ENCODE assay signal across 8 mouse cellular contexts in genomic region chr6:125071896-125072279, GRCm38 (mm10). TPM values are rescaled to one million over a fixed set of nuclear protein-coding genes. Genes with fewer than 3 reads are reported as not detected.
A peak's percentile ranks its signal among the peaks of the same experiment; 100 is the strongest.
DNase-seq lines count a peak whose midpoint lies in the region; ATAC-seq and TF ChIP-seq lines count a peak whose summit lies in the region.

No protein-coding gene starts in this region.

- H3K27me3 ChIP-seq in heart, embryonic 15.5 days, result no peaks in the 10 kb centered on the region
- H3K27me3 ChIP-seq in E14TG2a.4 (ENCODE audit: insufficient read depth, low read length), result no peaks in the 10 kb centered on the region
- H3K27me3 ChIP-seq in hindbrain, embryonic 10.5 days (ENCODE audit: insufficient read depth, poor library complexity, severe bottlenecking), result no peaks in the 10 kb centered on the region
- H3K27me3 ChIP-seq in limb, embryonic 15.5 days, result no peaks in the 10 kb centered on the region

- no peaks in the 10 kb centered on the region for H3K36me3 ChIP-seq in heart, embryonic 15.5 days
- H3K36me3 ChIP-seq in E14TG2a.4 (ENCODE audit: insufficient read depth, low read length), result peaks cover 7% of the 10 kb centered on the region
- no peaks in the 10 kb centered on the region for H3K36me3 ChIP-seq in hindbrain, embryonic 10.5 days
- H3K36me3 ChIP-seq in limb, embryonic 15.5 days, result no peaks in the 10 kb centered on the region

- no peak for ATAC-seq in heart, embryonic 15.5 days (replicated peaks; ENCODE audit: insufficient number of reproducible peaks, insufficient read depth, low FRiP score, low read depth)
- ATAC-seq in limb, embryonic 15.5 days (ENCODE audit: insufficient number of reproducible peaks, low FRiP score, low TSS enrichment, low read depth), result peak; percentile 45

- H3K4me2 ChIP-seq in heart, embryonic 15.5 days, result peak overlapping the region; percentile 13; the same call in 1 of the 2 replicates
- H3K4me2 ChIP-seq in limb, embryonic 15.5 days, result no peak overlapping the region

- DNase-seq in heart, adult 8-10 months (ENCODE audit: low spot score), result no peak
- peak; percentile 88 to 90 for DNase-seq in cerebellum, adult 18-20 months
- DNase-seq in hindbrain, embryonic 10.5 days (ENCODE audit: low spot score), result no peak
- peak; percentile 64 for DNase-seq in right cerebral cortex, postnatal 25 days
- DNase-seq in gastrocnemius, postnatal 25 days, result no peak

- peaks cover 12% of the 10 kb centered on the region for H3K4me1 ChIP-seq in heart, embryonic 15.5 days (replicated peaks)
- peaks cover 68% of the 10 kb centered on the region for H3K4me1 ChIP-seq in E14TG2a.4 (replicated peaks; ENCODE audit: low read depth, low read length)
- peaks cover 9% of the 10 kb centered on the region for H3K4me1 ChIP-seq in hindbrain, embryonic 10.5 days (replicated peaks)
- peaks cover 15% of the 10 kb centered on the region for H3K4me1 ChIP-seq in limb, embryonic 15.5 days

- no peaks in the 10 kb centered on the region for H3K9me3 ChIP-seq in heart, embryonic 15.5 days (replicated peaks)
- H3K9me3 ChIP-seq in E14TG2a.4 (ENCODE audit: low read length), result no peaks in the 10 kb centered on the region
- no peaks in the 10 kb centered on the region for H3K9me3 ChIP-seq in hindbrain, embryonic 10.5 days
- no peaks in the 10 kb centered on the region for H3K9me3 ChIP-seq in limb, embryonic 15.5 days

- TF ChIP-seq CTCF in E14TG2a.4 (conservative IDR thresholded peaks at IDR 0.05; ENCODE audit: low read length), result no peak

- H3K27ac ChIP-seq in heart, embryonic 15.5 days, result peak overlapping the region; percentile 27
- peak overlapping the region; percentile 80 for H3K27ac ChIP-seq in hindbrain, embryonic 10.5 days
- H3K27ac ChIP-seq in limb, embryonic 15.5 days, result peak overlapping the region; percentile 86

- 18% methylated on average over 2 of the region's 2 CpGs for WGBS in heart, embryonic 15.5 days
- 24% methylated on average over 2 of the region's 2 CpGs for whole genome bisulfite sequencing in hindbrain, embryonic 10.5 days
- 10% methylated on average over 2 of the region's 2 CpGs for WGBS in limb, embryonic 15.5 days

- no peak overlapping the region for H3K4me3 ChIP-seq in heart, embryonic 15.5 days
- H3K4me3 ChIP-seq in E14TG2a.4 (replicated peaks; ENCODE audit: low read length), result peak overlapping the region; percentile 71
- no peak overlapping the region for H3K4me3 ChIP-seq in hindbrain, embryonic 10.5 days
- H3K4me3 ChIP-seq in limb, embryonic 15.5 days, result no peak overlapping the region

- H3K9ac ChIP-seq in heart, embryonic 15.5 days, result no peak overlapping the region
- H3K9ac ChIP-seq in limb, embryonic 15.5 days, result no peak overlapping the region

RNA-seq across cellular contexts. Expression of gene Lpar5, which starts 4.2 kb away (rescaled TPM):
- polyA plus RNA-seq in heart, embryonic 15.5 days (2015; fragmentation: Nextera tagmentation; extraction: Ambion mirVana), result 0.35 and 0.90 TPM in 2 replicates
- total RNA-seq in heart, adult 8-10 months (2022), result 1 to 10 TPM in 1 of 4 experiments, not detected in 3; 1.6 TPM
- polyA plus RNA-seq in hindbrain, embryonic 10.5 days (2016; fragmentation: Nextera tagmentation; extraction: Ambion mirVana), result 0.10 TPM in 1 of 2 replicates, not detected in the other
- 6.5 and 6.6 TPM in 2 replicates for polyA plus RNA-seq in limb, embryonic 15.5 days (2015; fragmentation: Nextera tagmentation; extraction: Ambion mirVana)
- total RNA-seq in gastrocnemius, postnatal 25 days (2021), result not detected

RNA-seq across cellular contexts. Expression of gene Acrbp, which starts 22.4 kb away (rescaled TPM):
- polyA plus RNA-seq in heart, embryonic 15.5 days (2015; fragmentation: Nextera tagmentation; extraction: Ambion mirVana), result 5.2 and 7.1 TPM in 2 replicates
- 1 to 10 TPM; 1.5 to 2.6 (median 2.2) TPM for total RNA-seq in heart, adult 8-10 months (2022)
- 13.1 and 15.5 TPM in 2 replicates for polyA plus RNA-seq in hindbrain, embryonic 10.5 days (2016; fragmentation: Nextera tagmentation; extraction: Ambion mirVana)
- polyA plus RNA-seq in limb, embryonic 15.5 days (2015; fragmentation: Nextera tagmentation; extraction: Ambion mirVana), result 9.9 and 12.4 TPM in 2 replicates
- 1 to 10 TPM; 1.1 to 1.9 TPM for total RNA-seq in gastrocnemius, postnatal 25 days (2021)

RNA-seq across cellular contexts. Expression of gene Chd4, which starts 23.9 kb away (rescaled TPM):
- polyA plus RNA-seq in heart, embryonic 15.5 days (2015; fragmentation: Nextera tagmentation; extraction: Ambion mirVana), result 61.1 and 63.4 TPM in 2 replicates
- 100 to 1,000 TPM; 100 to 126 (median 113) TPM for total RNA-seq in heart, adult 8-10 months (2022)
- polyA plus RNA-seq in hindbrain, embryonic 10.5 days (2016; fragmentation: Nextera tagmentation; extraction: Ambion mirVana), result 95.7 and 97.6 TPM in 2 replicates
- polyA plus RNA-seq in limb, embryonic 15.5 days (2015; fragmentation: Nextera tagmentation; extraction: Ambion mirVana), result 66.7 TPM in 2 replicates
- total RNA-seq in gastrocnemius, postnatal 25 days (2021), result 10 to 100 TPM; 67.8 to 72.6 TPM

RNA-seq across cellular contexts. Expression of gene Ing4, which starts 32.3 kb away (rescaled TPM):
- polyA plus RNA-seq in heart, embryonic 15.5 days (2015; fragmentation: Nextera tagmentation; extraction: Ambion mirVana), result 79.2 and 83.1 TPM in 2 replicates
- total RNA-seq in heart, adult 8-10 months (2022), result 10 to 100 TPM; 24.7 to 27.7 (median 25.1) TPM
- 125 and 153 TPM in 2 replicates for polyA plus RNA-seq in hindbrain, embryonic 10.5 days (2016; fragmentation: Nextera tagmentation; extraction: Ambion mirVana)
- polyA plus RNA-seq in limb, embryonic 15.5 days (2015; fragmentation: Nextera tagmentation; extraction: Ambion mirVana), result 141 and 146 TPM in 2 replicates
- 10 to 100 TPM; 24.2 to 29.1 TPM for total RNA-seq in gastrocnemius, postnatal 25 days (2021)

RNA-seq across cellular contexts. Expression of gene Nop2, which starts 59.8 kb away (rescaled TPM):
- polyA plus RNA-seq in heart, embryonic 15.5 days (2015; fragmentation: Nextera tagmentation; extraction: Ambion mirVana), result 35.0 and 43.6 TPM in 2 replicates
- total RNA-seq in heart, adult 8-10 months (2022), result 10 to 100 TPM; 16.5 to 21.5 (median 20.3) TPM
- 67.6 and 83.8 TPM in 2 replicates for polyA plus RNA-seq in hindbrain, embryonic 10.5 days (2016; fragmentation: Nextera tagmentation; extraction: Ambion mirVana)
- 54.4 and 58.0 TPM in 2 replicates for polyA plus RNA-seq in limb, embryonic 15.5 days (2015; fragmentation: Nextera tagmentation; extraction: Ambion mirVana)
- total RNA-seq in gastrocnemius, postnatal 25 days (2021), result 10 to 100 TPM; 14.6 to 18.6 TPM

Comparison
In these comparisons a context has a peak if more than half of its experiments do, and no peak if none do; other contexts are left out.
1. H3K27ac ChIP-seq: peak in every context shown above with its lines; median percentile 86 in limb, embryonic 15.5 days; 80 in hindbrain, embryonic 10.5 days; 27 in heart, embryonic 15.5 days.
2. DNase-seq: peak in cerebellum, adult 18-20 months (2 of 2) and right cerebral cortex, postnatal 25 days (single experiment); none in heart, adult 8-10 months (single experiment), hindbrain, embryonic 10.5 days (single experiment) and gastrocnemius, postnatal 25 days (single experiment).